Mouse (Mus musculus): ENCODE results near the gene Ptprg.

DNA sequence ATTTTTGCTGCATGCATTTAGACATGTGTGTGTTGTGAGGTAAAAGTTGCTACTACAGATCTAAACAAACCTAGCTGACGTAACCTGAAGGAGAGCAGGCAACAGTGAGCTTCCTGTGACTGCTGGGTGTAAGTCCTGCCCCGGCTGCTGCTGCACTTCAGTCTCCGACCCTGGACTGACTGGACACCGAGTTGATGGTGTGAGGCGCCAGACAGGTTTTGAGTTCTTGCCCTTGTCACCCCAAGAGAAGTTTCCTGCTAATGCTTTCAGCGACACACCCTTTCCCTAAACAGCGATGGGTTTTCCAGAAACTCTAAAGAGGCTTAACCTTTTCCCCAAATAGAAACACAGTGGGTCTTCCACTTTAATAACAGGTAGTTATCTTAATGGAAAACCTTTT lies 313.1 kb downstream of the Ptprg start:
- TF ChIP-seq CHD1 (IDR thresholded peaks at IDR 0.05; ENCODE audit: low read depth, low read length) (no peak), CTCF (IDR thresholded peaks at IDR 0.05 in 2 of 3, conservative IDR thresholded peaks at IDR 0.05 in 1 of 3; ENCODE audit: control insufficient read depth in 1 of 3, insufficient read depth in 1 of 3, low read depth in 2 of 3, low read length in 3 of 3, poor library complexity in 1 of 3, severe bottlenecking in 1 of 3) (no peak)
